Mouse (Mus musculus): ENCODE data around the gene Ltbp1. TPM values are rescaled to one million over a fixed set of nuclear protein-coding genes. Genes with fewer than 3 reads are reported as not detected.

Ltbp1 gene
- total and polyA plus RNA-seq, 3 experiments = 2.3 to 6.4 (median 2.5) TPM

GRCm38 (mm10) chr17:75218700-75219099 lies 213.3 kb downstream of the Ltbp1 start:
- H3K4me1 ChIP-seq (ENCODE audit: control insufficient read depth in 1 of 2, insufficient read depth in 2 of 2) = peaks cover 0 to 25% of the 10 kb centered on the region in 2 experiments; a peak in 3 of 4 replicates
- no peak for TF ChIP-seq HCFC1 (IDR thresholded peaks at IDR 0.05; ENCODE audit: low read depth, low read length)
- no peak for TF ChIP-seq IRF4 (IDR thresholded peaks at IDR 0.05; ENCODE audit: low read depth, low read length)
- TF ChIP-seq UBTF (IDR thresholded peaks at IDR 0.05; ENCODE audit: low read depth, low read length) = no peak
- TF ChIP-seq RCOR1 (conservative IDR thresholded peaks at IDR 0.05; ENCODE audit: low read depth, low read length) = no peak
- TF ChIP-seq KAT2A (IDR thresholded peaks at IDR 0.05; ENCODE audit: insufficient replicate concordance, low read length) = no peak
- no peak for TF ChIP-seq USF1 (IDR thresholded peaks at IDR 0.05; ENCODE audit: low read depth, low read length)
- TF ChIP-seq JUN (IDR thresholded peaks at IDR 0.05; ENCODE audit: insufficient read depth, low read depth, low read length) = no peak
- TF ChIP-seq CHD2 (IDR thresholded peaks at IDR 0.05; ENCODE audit: low read length) = no peak
- TF ChIP-seq BHLHE40 (IDR thresholded peaks at IDR 0.05; ENCODE audit: low read depth, low read length) = no peak
- H3K4me3 ChIP-seq (replicated peaks in 1 of 3; ENCODE audit: low read depth in 2 of 3, low read length in 2 of 3, poor library complexity in 1 of 3) = no peak overlapping the region
- no peaks in the 10 kb centered on the region for H3K36me3 ChIP-seq (replicated peaks in 1 of 2; ENCODE audit: control insufficient read depth in 1 of 2, insufficient read depth in 1 of 2, low read length in 1 of 2)
- dilution Hi-C loops (cut with MboI; ENCODE audit: extremely low pct_ligation_motif_present, extremely low pct_unique_long_range_greater_than_20kb, low sequenced_read_pairs) (no loop called here), in situ Hi-C loops (cut with MboI; ENCODE audit: low pct_ligation_motif_present, low pct_unique_long_range_greater_than_20kb, low sequenced_read_pairs) (no loop called here)
- no peaks in the 10 kb centered on the region for H3K79me2 ChIP-seq (replicated peaks; ENCODE audit: control insufficient read depth, extremely low read depth, insufficient read depth, poor library complexity, severe bottlenecking)
- no peaks in the 10 kb centered on the region for H3K9me3 ChIP-seq (replicated peaks; ENCODE audit: low read length)
- no peak overlapping the region for H3K4me2 ChIP-seq (ENCODE audit: insufficient read depth, low read depth, poor library complexity, severe bottlenecking)
- no peak for DNase-seq (ENCODE audit: extremely low read depth)
- H3K9ac ChIP-seq (ENCODE audit: insufficient read depth, low read depth) = no peak overlapping the region
- H3K27me3 ChIP-seq (replicated peaks) = no peaks in the 10 kb centered on the region
- H3K27ac ChIP-seq (ENCODE audit: insufficient read depth, low read depth) = no peak overlapping the region

GRCm38 (mm10) chr17:75228321-75228720 lies 223.0 kb downstream of the Ltbp1 start:
- Histone ChIP-seq H3K4me2 (ENCODE audit: insufficient read depth, low read depth, poor library complexity, severe bottlenecking) (no peak overlapping the region), H3K9me3 (replicated peaks; ENCODE audit: low read length) (no peaks in the 10 kb centered on the region), H3K27ac (ENCODE audit: insufficient read depth, low read depth) (no peak overlapping the region), H3K4me3 (replicated peaks in 1 of 3; ENCODE audit: low read depth in 2 of 3, low read length in 2 of 3, poor library complexity in 1 of 3) (no peak overlapping the region), H3K79me2 (replicated peaks; ENCODE audit: control insufficient read depth, extremely low read depth, insufficient read depth, poor library complexity, severe bottlenecking) (no peaks in the 10 kb centered on the region), H3K27me3 (replicated peaks) (no peaks in the 10 kb centered on the region), H3K9ac (ENCODE audit: insufficient read depth, low read depth) (no peak overlapping the region), H3K4me1 (ENCODE audit: control insufficient read depth in 1 of 2, insufficient read depth in 2 of 2) (peaks cover 1 to 3% of the 10 kb centered on the region in 2 experiments; a peak in 1 of 4 replicates), H3K36me3 (replicated peaks in 1 of 2; ENCODE audit: control insufficient read depth in 1 of 2, insufficient read depth in 1 of 2, low read length in 1 of 2) (no peaks in the 10 kb centered on the region)
- TF ChIP-seq USF1 (IDR thresholded peaks at IDR 0.05; ENCODE audit: low read depth, low read length) (no peak), JUND (conservative IDR thresholded peaks at IDR 0.05; ENCODE audit: low read depth, low read length) (no peak), MEF2A (IDR thresholded peaks at IDR 0.05; ENCODE audit: borderline replicate concordance, low read depth, low read length) (no peak), ETS1 (conservative IDR thresholded peaks at IDR 0.05; ENCODE audit: low read depth, low read length) (no peak), KAT2A (IDR thresholded peaks at IDR 0.05; ENCODE audit: insufficient replicate concordance, low read length) (no peak), NELFE (IDR thresholded peaks at IDR 0.05; ENCODE audit: low read depth, low read length) (no peak), POLR2AphosphoS2 (IDR thresholded peaks at IDR 0.05; ENCODE audit: low read depth, low read length) (no peak), RCOR1 (conservative IDR thresholded peaks at IDR 0.05; ENCODE audit: low read depth, low read length) (no peak), MXI1 (IDR thresholded peaks at IDR 0.05; ENCODE audit: low read depth, low read length) (no peak), ZNF384 (IDR thresholded peaks at IDR 0.05; ENCODE audit: low read depth, low read length) (no peak), ZKSCAN1 (IDR thresholded peaks at IDR 0.05; ENCODE audit: borderline replicate concordance, low read depth, low read length) (no peak), POLR2A (IDR thresholded peaks at IDR 0.05; ENCODE audit: low read depth, low read length) (no peak), CTCF (conservative IDR thresholded peaks at IDR 0.05 in 1 of 2, IDR thresholded peaks at IDR 0.05 in 1 of 2; ENCODE audit: low read depth in 2 of 2, low read length in 2 of 2) (no peak)
- in situ Hi-C loops (cut with MboI; ENCODE audit: low pct_ligation_motif_present, low pct_unique_long_range_greater_than_20kb, low sequenced_read_pairs) = no loop called here
- no peak for DNase-seq (ENCODE audit: extremely low read depth)
- dilution Hi-C loops (cut with MboI; ENCODE audit: extremely low pct_ligation_motif_present, extremely low pct_unique_long_range_greater_than_20kb, low sequenced_read_pairs) = no loop called here

Measured in CH12.LX (cell line).